Mouse (Mus musculus) stomach, embryonic 14.5 days (tissue): ENCODE results near the gene Bsg. TPM values are rescaled to one million over a fixed set of nuclear protein-coding genes. Genes with fewer than 3 reads are reported as not detected.

Source experiments
- polyA plus RNA-seq: library from polyadenylated mRNA; unstranded; fragments of >200 nt; fragmentation: Nextera tagmentation; extraction: Ambion mirVana; gene quantifications from 2 replicates; pipeline ENCODE4 v1.2.1, GENCODE M21; 2014

Gene Bsg
- polyA plus RNA-seq, 1 experiment from 2014 or later, result 871 TPM

Other genes with a start within 250 kb of the Bsg start
- gene Vmn2r83, start 235.8 kb upstream of the Bsg start, polyA plus RNA-seq, result not detected in 2 replicates
- gene Plpp2, start 170.7 kb upstream of the Bsg start, polyA plus RNA-seq, result 58.5 and 61.4 TPM in 2 replicates
- gene Mier2, start 149.3 kb upstream of the Bsg start, polyA plus RNA-seq, result 49.0 and 55.2 TPM in 2 replicates
- not detected in 2 replicates for gene Theg, start 117.2 kb upstream of the Bsg start, polyA plus RNA-seq
- 0.04 and 0.13 TPM in 2 replicates for gene C2cd4c, start 90.5 kb upstream of the Bsg start, polyA plus RNA-seq
- gene Shc2, start 66.6 kb upstream of the Bsg start, polyA plus RNA-seq, result 7.1 and 7.7 TPM in 2 replicates
- gene Odf3l2, start 58.8 kb upstream of the Bsg start, polyA plus RNA-seq, result 0.20 TPM in 1 of 2 replicates, not detected in the other
- gene Madcam1, start 39.9 kb upstream of the Bsg start, polyA plus RNA-seq, result 29.7 and 30.0 TPM in 2 replicates
- 64.5 and 64.8 TPM in 2 replicates for gene Tpgs1, start 35.1 kb upstream of the Bsg start, polyA plus RNA-seq
- gene Cdc34, start 22.3 kb upstream of the Bsg start, polyA plus RNA-seq, result 88.7 and 93.6 TPM in 2 replicates
- 1.0 and 1.6 TPM in 2 replicates for gene Gzmm, start 15.5 kb upstream of the Bsg start, polyA plus RNA-seq
- gene Hcn2, start 12.1 kb downstream of the Bsg start, polyA plus RNA-seq, result 0.10 and 0.25 TPM in 2 replicates
- gene Polrmt, start 42.1 kb downstream of the Bsg start, polyA plus RNA-seq, result 26.3 and 31.8 TPM in 2 replicates
- 0.29 and 0.39 TPM in 2 replicates for gene Fgf22, start 50.6 kb downstream of the Bsg start, polyA plus RNA-seq
- gene Rnf126, start 62.5 kb downstream of the Bsg start, polyA plus RNA-seq, result 72.1 and 77.3 TPM in 2 replicates
- gene Fstl3, start 72.8 kb downstream of the Bsg start, polyA plus RNA-seq, result 8.7 and 9.0 TPM in 2 replicates
- not detected in 2 replicates for gene Prss57, start 86.5 kb downstream of the Bsg start, polyA plus RNA-seq
- 67.0 and 78.0 TPM in 2 replicates for gene Palm, start 89.1 kb downstream of the Bsg start, polyA plus RNA-seq
- gene Misp, start 116.5 kb downstream of the Bsg start, polyA plus RNA-seq, result 27.6 and 33.1 TPM in 2 replicates
- 237 and 275 TPM in 2 replicates for gene Ptbp1, start 149.9 kb downstream of the Bsg start, polyA plus RNA-seq
- 2.9 and 5.6 TPM in 2 replicates for gene Prtn3, start 170.0 kb downstream of the Bsg start, polyA plus RNA-seq
- 41.3 and 51.7 TPM in 2 replicates for gene Plppr3, start 170.1 kb downstream of the Bsg start, polyA plus RNA-seq
- gene Elane, start 181.8 kb downstream of the Bsg start, polyA plus RNA-seq, result 0.88 and 3.3 TPM in 2 replicates
- gene Cfd, start 186.4 kb downstream of the Bsg start, polyA plus RNA-seq, result not detected in 2 replicates
- 43.4 and 46.4 TPM in 2 replicates for gene Med16, start 204.4 kb downstream of the Bsg start, polyA plus RNA-seq
- 5.3 TPM in 1 of 2 replicates, not detected in the other for gene Gm26602, start 206.4 kb downstream of the Bsg start, polyA plus RNA-seq
- 0.81 and 1.0 TPM in 2 replicates for gene Kiss1r, start 212.5 kb downstream of the Bsg start, polyA plus RNA-seq
- gene R3hdm4, start 216.7 kb downstream of the Bsg start, polyA plus RNA-seq, result 143 and 151 TPM in 2 replicates
- gene Arid3a, start 222.6 kb downstream of the Bsg start, polyA plus RNA-seq, result 12.7 and 14.0 TPM in 2 replicates